8 mouse cellular contexts compared by ENCODE assay signal in the genomic region with DNA sequence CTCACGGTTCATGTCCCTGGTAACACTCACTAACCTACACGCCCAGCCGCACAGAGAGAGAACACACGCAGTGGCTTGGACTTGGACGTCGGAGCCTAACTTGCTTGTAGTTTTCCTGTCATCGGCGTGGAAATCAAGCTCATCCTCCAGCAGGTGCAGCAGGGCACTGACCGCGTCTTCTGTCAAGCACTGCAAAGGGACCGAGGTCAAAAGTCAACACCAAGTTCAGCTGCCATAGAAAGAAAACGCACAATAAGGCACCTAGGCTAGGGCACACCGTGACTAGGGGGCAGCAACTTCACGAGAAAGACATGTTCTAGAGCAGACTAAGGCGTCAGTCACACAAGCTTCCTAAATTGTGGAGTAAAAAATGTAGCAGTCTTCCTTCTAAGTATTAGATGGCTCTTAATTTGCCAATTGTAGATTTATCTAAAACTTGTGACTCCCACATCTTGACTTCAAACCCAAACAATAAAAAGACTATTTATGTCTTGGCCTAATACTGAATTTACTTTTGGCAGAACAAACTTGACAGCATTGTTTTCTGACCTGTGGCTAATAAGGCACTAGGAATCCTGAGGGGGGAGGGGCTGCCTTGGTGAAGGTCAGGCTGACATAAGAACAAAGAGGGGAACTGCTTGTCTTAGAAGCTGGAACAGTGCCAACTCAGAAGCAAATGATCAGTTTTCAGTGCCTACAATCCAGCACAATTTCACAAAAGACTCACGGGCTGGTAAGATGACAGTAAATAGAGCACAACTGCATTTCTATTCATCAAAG. TPM values are rescaled to one million over a fixed set of nuclear protein-coding genes. Genes with fewer than 3 reads are reported as not detected.
DNase-seq lines count a peak whose midpoint lies in the region; ATAC-seq and TF ChIP-seq lines count a peak whose summit lies in the region.

No protein-coding gene starts in this region.

- TF ChIP-seq CTCF in lung, embryonic 14.5 days (IDR thresholded peaks at IDR 0.05; ENCODE audit: low read depth): no peak

- no peak overlapping the region for H3K4me2 ChIP-seq in forebrain, embryonic 12.5 days
- no peak overlapping the region for H3K4me2 ChIP-seq in heart, embryonic 14.5 days (ENCODE audit: low read length)
- no peak overlapping the region for H3K4me2 ChIP-seq in lung, embryonic 14.5 days

- H3K36me3 ChIP-seq in forebrain, embryonic 12.5 days (replicated peaks): peaks cover 81% of the 10 kb centered on the region
- H3K36me3 ChIP-seq in forebrain, embryonic 10.5 days (replicated peaks): peaks cover 99% of the 10 kb centered on the region
- H3K36me3 ChIP-seq in heart, embryonic 14.5 days (ENCODE audit: control insufficient read depth, insufficient read depth, low read length): peaks cover 90% of the 10 kb centered on the region
- peaks cover 85% of the 10 kb centered on the region for H3K36me3 ChIP-seq in lung, embryonic 14.5 days (ENCODE audit: insufficient read depth)

- peaks cover 4% of the 10 kb centered on the region; the same call in 1 of the 2 replicates for H3K4me1 ChIP-seq in forebrain, embryonic 12.5 days
- H3K4me1 ChIP-seq in forebrain, embryonic 10.5 days: no peaks in the 10 kb centered on the region
- H3K4me1 ChIP-seq in heart, embryonic 14.5 days (ENCODE audit: control insufficient read depth in 2 of 2, insufficient read depth in 2 of 2, low read length in 2 of 2): peaks cover 7 to 14% of the 10 kb centered on the region in 2 experiments
- H3K4me1 ChIP-seq in lung, embryonic 14.5 days (ENCODE audit: insufficient read depth): no peaks in the 10 kb centered on the region

- H3K27me3 ChIP-seq in forebrain, embryonic 12.5 days: no peaks in the 10 kb centered on the region
- no peaks in the 10 kb centered on the region for H3K27me3 ChIP-seq in forebrain, embryonic 10.5 days (ENCODE audit: poor library complexity, severe bottlenecking)
- no peaks in the 10 kb centered on the region for H3K27me3 ChIP-seq in heart, embryonic 14.5 days (ENCODE audit: control insufficient read depth, insufficient read depth, low read length)
- no peaks in the 10 kb centered on the region for H3K27me3 ChIP-seq in lung, embryonic 14.5 days (ENCODE audit: insufficient read depth, low read length)

- ATAC-seq in forebrain, embryonic 12.5 days (ENCODE audit: low FRiP score): no peak
- ATAC-seq in heart, embryonic 14.5 days (ENCODE audit: insufficient number of reproducible peaks, insufficient read depth, low FRiP score, low read depth): no peak
- ATAC-seq in lung, embryonic 14.5 days (ENCODE audit: insufficient read depth): no peak
- ATAC-seq in inflammation-experienced regulatory T-cells, adult 6 months: no peak

- DNase-seq in forebrain, embryonic 10.5 days (ENCODE audit: extremely low spot score, low spot score): no peak
- DNase-seq in ZHBTc4 (ENCODE audit: low read depth, low spot score): peak; percentile 60
- DNase-seq in lung, embryonic 14.5 days: peak; percentile 73
- DNase-seq in right cerebral cortex, postnatal 36 days (ENCODE audit: low spot score in 2 of 2): no peak
- no peak for DNase-seq in cerebellum, postnatal 14 days

- peak overlapping the region; percentile 26; the same call in 1 of the 2 replicates for H3K27ac ChIP-seq in forebrain, embryonic 12.5 days
- H3K27ac ChIP-seq in forebrain, embryonic 10.5 days: no peak overlapping the region
- peak overlapping the region; percentile 11 to 61 for H3K27ac ChIP-seq in heart, embryonic 14.5 days (replicated peaks in 1 of 2; ENCODE audit: control insufficient read depth in 1 of 2, insufficient read depth in 1 of 2, low read depth in 2 of 2, low read length in 2 of 2)
- no peak overlapping the region for H3K27ac ChIP-seq in lung, embryonic 14.5 days (ENCODE audit: low read depth)

- H3K9ac ChIP-seq in forebrain, embryonic 12.5 days: no peak overlapping the region
- H3K9ac ChIP-seq in heart, embryonic 14.5 days (ENCODE audit: low read length): no peak overlapping the region
- H3K9ac ChIP-seq in lung, embryonic 14.5 days: no peak overlapping the region

- no peak overlapping the region for H3K4me3 ChIP-seq in forebrain, embryonic 12.5 days (replicated peaks)
- no peak overlapping the region for H3K4me3 ChIP-seq in forebrain, embryonic 10.5 days
- no peak overlapping the region for H3K4me3 ChIP-seq in heart, embryonic 14.5 days (ENCODE audit: control insufficient read depth in 1 of 2, insufficient read depth in 1 of 2, low read depth in 1 of 2, low read length in 2 of 2)
- no peak overlapping the region for H3K4me3 ChIP-seq in lung, embryonic 14.5 days (ENCODE audit: low read depth, low read length)

- WGBS in forebrain, embryonic 12.5 days: 87% methylated on average over 16 of the region's 16 CpGs
- 94% methylated on average over 16 of the region's 16 CpGs for WGBS in forebrain, embryonic 10.5 days
- WGBS in heart, embryonic 14.5 days: 83% methylated on average over 16 of the region's 16 CpGs
- 77% methylated on average over 16 of the region's 16 CpGs for WGBS in lung, embryonic 14.5 days

- no peaks in the 10 kb centered on the region for H3K9me3 ChIP-seq in forebrain, embryonic 12.5 days
- no peaks in the 10 kb centered on the region for H3K9me3 ChIP-seq in forebrain, embryonic 10.5 days
- no peaks in the 10 kb centered on the region for H3K9me3 ChIP-seq in heart, embryonic 14.5 days (ENCODE audit: control insufficient read depth, low read length)
- no peaks in the 10 kb centered on the region for H3K9me3 ChIP-seq in lung, embryonic 14.5 days (ENCODE audit: low read depth, low read length)

RNA-seq across cellular contexts. Expression of a gene that starts 15.9 kb away (rescaled TPM):
- polyA plus RNA-seq in forebrain, embryonic 12.5 days (2016; fragmentation: Nextera tagmentation; extraction: Ambion mirVana): 65.2 and 66.5 TPM in 2 replicates
- 82.8 and 86.1 TPM in 2 replicates for polyA plus RNA-seq in forebrain, embryonic 10.5 days (2016; fragmentation: Nextera tagmentation; extraction: Ambion mirVana)
- polyA plus RNA-seq in heart, embryonic 14.5 days (2014; fragmentation: Nextera tagmentation; extraction: Ambion mirVana): 40.7 and 44.7 TPM in 2 replicates
- polyA plus RNA-seq in lung, embryonic 14.5 days (2014; fragmentation: Nextera tagmentation; extraction: Ambion mirVana): 66.8 and 66.9 TPM in 2 replicates
- 10 to 100 TPM; 34.5 to 58.1 (median 44.4) TPM for polyA plus RNA-seq in inflammation-experienced regulatory T-cells, adult 6 months (2017; shearing (Covaris generic))

RNA-seq across cellular contexts. Expression of a gene that starts 26.7 kb away (rescaled TPM):
- 43.1 and 47.2 TPM in 2 replicates for polyA plus RNA-seq in forebrain, embryonic 12.5 days (2016; fragmentation: Nextera tagmentation; extraction: Ambion mirVana)
- 27.2 and 27.5 TPM in 2 replicates for polyA plus RNA-seq in forebrain, embryonic 10.5 days (2016; fragmentation: Nextera tagmentation; extraction: Ambion mirVana)
- 22.5 and 24.5 TPM in 2 replicates for polyA plus RNA-seq in heart, embryonic 14.5 days (2014; fragmentation: Nextera tagmentation; extraction: Ambion mirVana)
- 32.6 and 33.9 TPM in 2 replicates for polyA plus RNA-seq in lung, embryonic 14.5 days (2014; fragmentation: Nextera tagmentation; extraction: Ambion mirVana)
- polyA plus RNA-seq in inflammation-experienced regulatory T-cells, adult 6 months (2017; shearing (Covaris generic)): 1 to 10 TPM in 2 of 3 experiments, under 1 TPM in 1; 0.94 to 3.8 (median 2.2) TPM

Comparison
In these comparisons a context has a peak if more than half of its experiments do, and no peak if none do; other contexts are left out.
1. H3K27ac ChIP-seq: peak in forebrain, embryonic 12.5 days (single experiment) and heart, embryonic 14.5 days (2 of 2); none in forebrain, embryonic 10.5 days (single experiment) and lung, embryonic 14.5 days (single experiment).
2. DNase-seq: peak in ZHBTc4 (single experiment) and lung, embryonic 14.5 days (single experiment); none in forebrain, embryonic 10.5 days (single experiment), right cerebral cortex, postnatal 36 days (0 of 2) and cerebellum, postnatal 14 days (0 of 2).